Mouse (Mus musculus) liver, postnatal 0 days (tissue): ENCODE measurements at regions not wholly inside any gene's neighbourhood (a gene's known extent, or its start where the extent isn't known, plus 50 kb on each side); places are given as distances from the start of the nearest gene placed in this dataset.

Experiments
- ATAC-seq: fragments of 200-750 bp; cut with Nextera tagmentation; 2 replicates; pipeline ENCODE4 v1.8.0; 2017; ENCODE audit warnings: mild to moderate bottlenecking, moderate library complexity
- DNase-seq: peaks from one replicate; pipeline ENCODE4 v3.0.0-alpha.2; 2016
- H3K27ac ChIP-seq: fragments of 300-500 bp; sonication (generic); 2 replicates; pipeline ENCODE4 v1.5.1; 2014; ENCODE audit warnings: antibody characterized with exemption, moderate library complexity, mild to moderate bottlenecking, low read depth
- H3K27me3 ChIP-seq: fragments of 300-500 bp; sonication (generic); 2 replicates; pipeline ENCODE4 v1.6.1; 2014; ENCODE audit warnings: low read length, control low read depth, mixed read lengths; ENCODE audit not compliant: insufficient read depth
- H3K36me3 ChIP-seq: fragments of 300-500 bp; sonication (generic); replicated peaks from 2 replicates; pipeline ENCODE4 v1.6.1; 2014; ENCODE audit warnings: mild to moderate bottlenecking, control low read depth, low read length, moderate library complexity, mixed read lengths; ENCODE audit not compliant: insufficient read depth
- H3K4me1 ChIP-seq: fragments of 300-500 bp; sonication (generic); 2 replicates; pipeline ENCODE4 v1.6.1; 2014; ENCODE audit warnings: antibody characterized with exemption, mild to moderate bottlenecking, control low read depth; ENCODE audit not compliant: insufficient read depth
- H3K4me2 ChIP-seq: fragments of 300-500 bp; sonication (generic); 2 replicates; pipeline ENCODE4 v1.6.1; 2014; ENCODE audit warnings: low read depth, mild to moderate bottlenecking, low read length, moderate library complexity, mixed read lengths
- H3K4me3 ChIP-seq: fragments of 300-500 bp; sonication (generic); 2 replicates; pipeline ENCODE4 v1.5.1; 2014; ENCODE audit warnings: low read depth, low read length
- H3K9ac ChIP-seq: fragments of 300-500 bp; sonication (generic); replicated peaks from 2 replicates; pipeline ENCODE4 v1.6.1; 2014; ENCODE audit warnings: mild to moderate bottlenecking, moderate library complexity
- H3K9me3 ChIP-seq: fragments of 300-500 bp; sonication (generic); 2 replicates; pipeline ENCODE4 v1.6.1; 2016; ENCODE audit warnings: mild to moderate bottlenecking, control low read depth, low read length, mixed read lengths
- CTCF ChIP-seq: sonication (generic); IDR thresholded peaks from 2 replicates; pipeline ENCODE4 v1.5.1; 2016; ENCODE audit warnings: antibody characterized with exemption, low read depth
- EP300 ChIP-seq: IDR thresholded peaks from 2 replicates; pipeline ENCODE4 v1.6.1; 2016; ENCODE audit warnings: antibody characterized with exemption, low read depth, mild to moderate bottlenecking
- WGBS: fragments of 180-500 bp; shearing (Covaris S2); extraction: QIAGEN DNeasy Blood & Tissue Kit; methylation state at CpG from one replicate; pipeline ENCODE4 v1.1.7; 2014; ENCODE audit not compliant: insufficient replicate concordance; 5-methylcytosine and 5-hydroxymethylcytosine counted together

- Histone ChIP-seq H3K4me1 (no peaks in the 10 kb centered on the region), H3K9me3 (no peaks in the 10 kb centered on the region), H3K27ac (no peak overlapping the region), H3K4me3 (no peak overlapping the region), H3K27me3 (no peaks in the 10 kb centered on the region), H3K4me2 (no peak overlapping the region), H3K9ac (no peak overlapping the region), H3K36me3 (no peaks in the 10 kb centered on the region)
- DNase-seq (peak; percentile 21), ATAC-seq (peak; percentile 87)
- TF ChIP-seq EP300 (no peak), CTCF (no peak)
- 35% methylated on average over 5 of the region's 5 CpGs for WGBS
These were observed 1103.3 kb upstream of the Tenm3 start for GRCm38 (mm10) chr8:49946919-49947612.

GRCm38 (mm10) chr8:49932124-49932523 lies 1088.4 kb upstream of the Tenm3 start:
- Histone ChIP-seq H3K4me1 (no peaks in the 10 kb centered on the region; the same call in 1 of the 2 replicates), H3K9me3 (no peaks in the 10 kb centered on the region), H3K27me3 (no peaks in the 10 kb centered on the region), H3K27ac (no peak overlapping the region), H3K4me2 (no peak overlapping the region), H3K4me3 (no peak overlapping the region), H3K36me3 (no peaks in the 10 kb centered on the region), H3K9ac (no peak overlapping the region)
- ATAC-seq (peak; percentile 65), DNase-seq (no peak)
- TF ChIP-seq CTCF, result no peak
- no peak for TF ChIP-seq EP300
- WGBS, result 61% methylated on average over 6 of the region's 6 CpGs

- no peaks in the 10 kb centered on the region for H3K4me1 ChIP-seq
- no peak for DNase-seq
These were observed 1082.8 kb upstream of the Tenm3 start for GRCm38 (mm10) chr8:49926402-49927172.

GRCm38 (mm10) chr8:49905099-49905498 lies 1061.3 kb upstream of the Tenm3 start:
- Histone ChIP-seq H3K9me3 (no peaks in the 10 kb centered on the region), H3K4me3 (no peak overlapping the region), H3K27ac (no peak overlapping the region), H3K4me2 (no peak overlapping the region), H3K36me3 (no peaks in the 10 kb centered on the region), H3K9ac (no peak overlapping the region), H3K27me3 (no peaks in the 10 kb centered on the region), H3K4me1 (no peaks in the 10 kb centered on the region)
- TF ChIP-seq CTCF (no peak), EP300 (no peak)
- DNase-seq (no peak), ATAC-seq (no peak)

More at GRCm38 (mm10) chr8:49926402-49927172, 1082.8 kb upstream of the Tenm3 start:
- no peak overlapping the region for H3K9ac ChIP-seq
- no peak for ATAC-seq
- WGBS, result 64% methylated on average over 9 of the region's 9 CpGs
- no peak for TF ChIP-seq CTCF
- no peak for TF ChIP-seq EP300
- H3K27ac ChIP-seq, result no peak overlapping the region
- H3K36me3 ChIP-seq, result no peaks in the 10 kb centered on the region
- no peak overlapping the region for H3K4me3 ChIP-seq
- no peak overlapping the region for H3K4me2 ChIP-seq
- no peaks in the 10 kb centered on the region for H3K27me3 ChIP-seq
- H3K9me3 ChIP-seq, result no peaks in the 10 kb centered on the region

DNA sequence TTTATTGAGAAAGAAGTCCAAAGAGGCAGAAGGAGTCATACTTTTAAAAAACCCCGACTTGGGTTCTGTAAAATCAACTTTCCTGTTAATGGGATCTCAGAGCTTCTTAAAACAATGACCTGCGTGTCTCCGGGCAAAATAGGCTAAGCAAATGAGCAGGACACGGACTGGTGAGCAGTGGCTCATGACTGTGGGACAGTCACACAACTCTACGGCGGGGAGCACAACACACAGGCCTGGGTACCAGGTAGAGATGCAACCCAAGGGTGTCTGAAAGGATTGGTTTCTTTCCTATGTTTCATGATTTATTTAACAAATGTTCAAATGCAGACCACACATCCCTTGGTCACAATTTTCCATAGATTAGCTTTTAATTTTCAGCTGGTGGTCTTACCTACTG lies 1058.3 kb upstream of the Tenm3 start:
- no peak for TF ChIP-seq EP300
- no peak for TF ChIP-seq CTCF
- Histone ChIP-seq H3K4me1 (no peaks in the 10 kb centered on the region), H3K27me3 (no peaks in the 10 kb centered on the region), H3K4me2 (no peak overlapping the region), H3K9me3 (no peaks in the 10 kb centered on the region), H3K36me3 (no peaks in the 10 kb centered on the region), H3K4me3 (no peak overlapping the region), H3K9ac (no peak overlapping the region), H3K27ac (no peak overlapping the region)
- DNase-seq (no peak), ATAC-seq (no peak)
- WGBS, result 66% methylated on average over 6 of the region's 6 CpGs

DNA sequence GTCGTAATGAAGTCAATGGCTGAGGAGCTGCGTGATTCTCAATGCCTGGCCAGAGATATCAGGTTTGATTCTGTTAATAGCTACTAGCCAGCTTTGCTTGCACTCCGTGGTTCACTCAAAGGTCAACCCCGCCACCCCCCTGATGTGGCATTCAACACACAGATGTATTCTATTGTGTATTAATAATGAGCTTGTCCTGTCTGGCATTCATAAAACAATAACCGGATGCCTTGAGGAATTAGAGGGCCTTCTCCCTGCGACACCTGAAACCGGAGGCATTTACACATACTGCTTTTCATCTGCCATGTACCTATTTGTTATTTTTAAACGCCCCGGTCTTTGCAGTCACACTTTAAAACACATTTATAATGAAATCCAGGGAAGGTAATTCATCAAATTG lies 1057.8 kb upstream of the Tenm3 start:
- WGBS, result 80% methylated on average over 9 of the region's 9 CpGs
- Histone ChIP-seq H3K4me1 (no peaks in the 10 kb centered on the region), H3K4me3 (no peak overlapping the region), H3K4me2 (no peak overlapping the region), H3K9me3 (no peaks in the 10 kb centered on the region), H3K27ac (no peak overlapping the region), H3K9ac (no peak overlapping the region), H3K27me3 (no peaks in the 10 kb centered on the region), H3K36me3 (no peaks in the 10 kb centered on the region)
- DNase-seq (no peak), ATAC-seq (no peak)
- TF ChIP-seq EP300 (no peak), CTCF (no peak)
